Mouse (Mus musculus) E14TG2a.4 (cell line): ENCODE data around the gene Dhx37.
"Not testable (repeated sequence)": the region's sequence is repeated elsewhere in the genome, so short reads cannot be mapped to it uniquely, and the experiment has no call there.

Experiments
- CTCF ChIP-seq: conservative IDR thresholded peaks from 2 replicates; pipeline ENCODE4 v1.5.1; 2014; ENCODE audit warnings: low read length
- NANOG ChIP-seq: IDR thresholded peaks from 2 replicates; pipeline ENCODE4 v1.6.1; 2014; ENCODE audit warnings: borderline replicate concordance, low read length, mixed read lengths

- TF ChIP-seq CTCF, NANOG: not testable (repeated sequence)
Measured at GRCm38 (mm10) chr5:125387295-125387694, 46.6 kb downstream of the Dhx37 start.
